ENCODE assay signal across 8 mouse cellular contexts in the genomic region with DNA sequence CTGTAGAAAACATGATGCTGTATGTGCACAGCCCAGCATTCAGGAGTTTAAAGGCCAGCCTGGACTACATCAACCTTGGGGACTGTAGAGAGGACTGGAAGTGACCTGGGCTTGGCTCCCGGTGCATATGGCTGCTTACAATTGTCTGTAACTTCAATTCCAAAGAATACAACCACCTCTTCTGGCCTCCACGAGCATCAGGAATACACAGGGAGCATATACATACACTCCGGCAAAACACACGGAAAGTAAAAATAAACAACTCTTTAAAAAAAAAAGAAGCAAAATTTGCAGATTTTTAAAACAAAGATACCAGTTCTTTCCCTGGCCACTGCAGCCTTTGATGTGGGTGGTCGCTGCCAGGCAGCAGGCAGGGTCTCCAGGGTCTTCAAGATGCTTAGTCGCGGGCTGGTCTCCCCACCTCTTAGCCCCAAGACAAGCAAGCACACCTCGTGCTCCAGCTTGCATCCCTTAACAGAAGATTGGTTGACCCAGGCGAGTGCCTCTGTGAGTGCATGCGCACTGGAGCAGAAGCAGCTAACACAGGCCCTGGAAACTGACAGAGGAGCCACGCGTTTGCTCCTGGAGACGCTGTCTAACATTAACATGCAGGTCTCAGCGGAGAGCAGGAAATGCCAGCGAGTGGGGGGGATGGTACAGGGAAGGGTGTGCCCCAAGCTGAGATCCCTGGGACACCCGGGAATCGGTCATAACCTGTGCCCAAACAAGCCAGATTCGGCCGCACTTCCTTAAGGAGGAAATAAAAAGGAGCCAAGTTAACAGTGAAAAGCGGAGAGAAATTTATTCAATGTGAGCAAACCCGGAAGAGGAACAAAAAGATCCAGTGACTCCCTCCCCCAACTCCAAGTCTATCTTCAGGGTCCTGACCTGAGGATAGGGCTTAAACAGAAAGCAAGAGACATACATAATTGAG. TPM values are rescaled to one million over a fixed set of nuclear protein-coding genes. Genes with fewer than 3 reads are reported as not detected.
DNase-seq lines count a peak whose midpoint lies in the region; ATAC-seq and TF ChIP-seq lines count a peak whose summit lies in the region.

No protein-coding gene starts in this region.

- ATAC-seq in intestine, postnatal 0 days, result peak; percentile 87

- WGBS in intestine, postnatal 0 days, result 12% methylated on average over 21 of the region's 21 CpGs
- 16% methylated on average over 21 of the region's 21 CpGs for whole genome bisulfite sequencing in midbrain, embryonic 10.5 days

- H3K9me3 ChIP-seq in intestine, postnatal 0 days (ENCODE audit: control insufficient read depth), result no peaks in the 10 kb centered on the region
- H3K9me3 ChIP-seq in midbrain, embryonic 10.5 days (replicated peaks), result no peaks in the 10 kb centered on the region

- peak; percentile 68 for DNase-seq in adrenal gland, postnatal 25 days
- DNase-seq in embryo, embryonic 9.5 days (ENCODE audit: extremely low spot score), result peak; percentile 78
- DNase-seq in heart, adult 11 months, result peak; percentile 99
- DNase-seq in left cerebral cortex, postnatal 4 days, result peak; percentile 59
- DNase-seq in midbrain, embryonic 10.5 days (ENCODE audit: low spot score), result peak; percentile 78
- DNase-seq in skeletal muscle tissue, adult 2 months (ENCODE audit: low read depth, low spot score), result peak; percentile 62
- DNase-seq in adipocyte (ENCODE audit: low spot score), result no peak

- peak overlapping the region; percentile 38 for H3K9ac ChIP-seq in intestine, postnatal 0 days (ENCODE audit: low read depth, low read length)

- H3K4me1 ChIP-seq in intestine, postnatal 0 days (replicated peaks; ENCODE audit: control insufficient read depth, insufficient read depth, low read length), result peaks cover 11% of the 10 kb centered on the region; the same call in 1 of the 2 replicates
- H3K4me1 ChIP-seq in midbrain, embryonic 10.5 days, result peaks cover 29% of the 10 kb centered on the region

- intact Hi-C loops in left cerebral cortex, postnatal 4 days (cut with DNase I), result no loop called here

- H3K27me3 ChIP-seq in intestine, postnatal 0 days (replicated peaks; ENCODE audit: control insufficient read depth, insufficient read depth, low read length), result no peaks in the 10 kb centered on the region
- H3K27me3 ChIP-seq in midbrain, embryonic 10.5 days (ENCODE audit: low read depth, poor library complexity, severe bottlenecking), result no peaks in the 10 kb centered on the region

- no peaks in the 10 kb centered on the region for H3K36me3 ChIP-seq in intestine, postnatal 0 days (ENCODE audit: control insufficient read depth, insufficient read depth)
- H3K36me3 ChIP-seq in midbrain, embryonic 10.5 days, result no peaks in the 10 kb centered on the region

- TF ChIP-seq CTCF in intestine, postnatal 0 days (IDR thresholded peaks at IDR 0.05; ENCODE audit: low read depth), result no peak

- peak overlapping the region; percentile 29 for H3K4me3 ChIP-seq in intestine, postnatal 0 days (ENCODE audit: low read depth, low read length)
- peak overlapping the region; percentile 52 for H3K4me3 ChIP-seq in midbrain, embryonic 10.5 days

- peak overlapping the region; percentile 86 for H3K27ac ChIP-seq in intestine, postnatal 0 days (ENCODE audit: low read depth, low read length)
- H3K27ac ChIP-seq in midbrain, embryonic 10.5 days (replicated peaks), result peak overlapping the region; percentile 86

- peak overlapping the region; percentile 65 for H3K4me2 ChIP-seq in intestine, postnatal 0 days (replicated peaks; ENCODE audit: low read depth)

RNA-seq across cellular contexts. Expression of a gene that starts 52.0 kb away (rescaled TPM):
- 0.86 and 3.4 TPM in 2 replicates for total RNA-seq in adrenal gland, postnatal 25 days (2021)
- polyA plus RNA-seq in intestine, postnatal 0 days (2015; fragmentation: Nextera tagmentation; extraction: Ambion mirVana), result not detected in 2 replicates
- total RNA-seq in left cerebral cortex, postnatal 4 days (2021), result under 1 TPM in 1 of 2 experiments, not detected in 1; 0.24 TPM
- polyA plus RNA-seq in midbrain, embryonic 10.5 days (2016; fragmentation: Nextera tagmentation; extraction: Ambion mirVana), result not detected in 2 replicates
